10 mouse cellular contexts compared by ENCODE assay signal in the genomic region with DNA sequence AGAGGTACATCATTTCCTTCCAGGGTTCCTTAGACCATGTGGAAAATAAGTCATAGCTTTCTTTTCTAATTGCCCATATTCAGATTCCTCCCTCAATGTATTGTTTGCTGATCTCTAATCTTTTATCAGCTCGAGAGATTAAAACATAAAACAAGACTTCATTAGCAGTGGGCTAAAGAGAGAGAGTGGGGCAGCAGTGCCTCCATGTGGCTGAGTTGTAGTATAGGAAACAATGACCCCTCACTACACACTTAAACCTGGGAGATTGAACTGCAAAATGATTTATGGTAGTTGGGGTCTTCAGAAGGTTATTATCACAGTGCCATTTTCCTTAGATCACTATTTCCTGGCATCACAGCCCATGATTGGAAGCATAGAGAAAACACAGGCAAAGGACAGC. TPM values are rescaled to one million over a fixed set of nuclear protein-coding genes. Genes with fewer than 3 reads are reported as not detected.
DNase-seq lines count a peak whose midpoint lies in the region; ATAC-seq and TF ChIP-seq lines count a peak whose summit lies in the region.
"Had no signal": no experiment of that assay in that cellular context is flagged by ENCODE, and none has a peak within 500 bp of the region (broad histone marks: within the 10 kb centered on the region; RNA-seq: fewer than 3 reads in every experiment).

No protein-coding gene starts in this region.

- no peaks in the 10 kb centered on the region for H3K4me1 ChIP-seq in forebrain, postnatal 0 days (ENCODE audit: insufficient read depth)
- H3K4me1 ChIP-seq in forebrain, embryonic 13.5 days: no peaks in the 10 kb centered on the region
- no peaks in the 10 kb centered on the region for H3K4me1 ChIP-seq in midbrain, embryonic 14.5 days (ENCODE audit: control insufficient read depth, insufficient read depth, low read length)
- no peaks in the 10 kb centered on the region for H3K4me1 ChIP-seq in midbrain, embryonic 11.5 days (ENCODE audit: control insufficient read depth, insufficient read depth, low read length)
- no peaks in the 10 kb centered on the region for H3K4me1 ChIP-seq in cortical plate, adult 2 months (ENCODE audit: control insufficient read depth, insufficient read depth, low read length)

- no peaks in the 10 kb centered on the region for H3K9me3 ChIP-seq in forebrain, postnatal 0 days (ENCODE audit: low read length)
- no peaks in the 10 kb centered on the region for H3K9me3 ChIP-seq in forebrain, embryonic 13.5 days (replicated peaks)
- no peaks in the 10 kb centered on the region for H3K9me3 ChIP-seq in midbrain, embryonic 14.5 days (ENCODE audit: control insufficient read depth, low read length)
- no peaks in the 10 kb centered on the region for H3K9me3 ChIP-seq in midbrain, embryonic 11.5 days (ENCODE audit: control insufficient read depth, low read length)

- TF ChIP-seq CTCF in forebrain, postnatal 0 days (IDR thresholded peaks at IDR 0.05; ENCODE audit: low read depth): peak; percentile 76
- peak; percentile 75 for TF ChIP-seq CTCF in cortical plate, adult 2 months (IDR thresholded peaks at IDR 0.05; ENCODE audit: extremely low read depth, insufficient read depth, low read length)

- H3K4me3 ChIP-seq in forebrain, postnatal 0 days (ENCODE audit: low read depth, low read length): no peak overlapping the region
- H3K4me3 ChIP-seq in forebrain, embryonic 13.5 days: no peak overlapping the region
- no peak overlapping the region for H3K4me3 ChIP-seq in midbrain, embryonic 14.5 days (replicated peaks; ENCODE audit: low read depth, low read length)
- no peak overlapping the region for H3K4me3 ChIP-seq in midbrain, embryonic 11.5 days (ENCODE audit: low read depth, low read length)
- no peak overlapping the region for H3K4me3 ChIP-seq in cortical plate, adult 2 months (ENCODE audit: insufficient read depth, low read length)

- intact Hi-C loops in left cerebral cortex, postnatal 4 days (cut with DNase I): loop anchor here (5.0 kb wide), 1 partner anchor 292 kb away; the partner anchor contains the start of genes Dram1 and Gnptab

- H3K27me3 ChIP-seq in forebrain, postnatal 0 days (ENCODE audit: insufficient read depth, low read length): no peaks in the 10 kb centered on the region
- H3K27me3 ChIP-seq in forebrain, embryonic 13.5 days: no peaks in the 10 kb centered on the region
- no peaks in the 10 kb centered on the region for H3K27me3 ChIP-seq in midbrain, embryonic 14.5 days (ENCODE audit: control insufficient read depth, insufficient read depth, low read length)
- no peaks in the 10 kb centered on the region for H3K27me3 ChIP-seq in midbrain, embryonic 11.5 days (ENCODE audit: control insufficient read depth, insufficient read depth, low read length)

- H3K9ac ChIP-seq in forebrain, postnatal 0 days: no peak overlapping the region
- H3K9ac ChIP-seq in forebrain, embryonic 13.5 days: no peak overlapping the region
- no peak overlapping the region for H3K9ac ChIP-seq in midbrain, embryonic 14.5 days (replicated peaks; ENCODE audit: low read length)
- H3K9ac ChIP-seq in midbrain, embryonic 11.5 days (ENCODE audit: low read length): no peak overlapping the region
- H3K9ac ChIP-seq: liver, embryonic 14.5 days had no signal

- TF ChIP-seq POLR2A in cortical plate, adult 2 months (IDR thresholded peaks at IDR 0.05; ENCODE audit: extremely low read depth, insufficient read depth, low read length): no peak

- peak; percentile 34 for DNase-seq in forebrain, postnatal 0 days
- peak; percentile 37 for DNase-seq in midbrain, embryonic 14.5 days
- no peak for DNase-seq in midbrain, embryonic 11.5 days (ENCODE audit: low spot score, missing footprints)
- peak; percentile 41 for DNase-seq in left cerebral cortex, postnatal 4 days
- DNase-seq in thymus, postnatal 25 days: no peak
- DNase-seq in embryo, embryonic 10 days (ENCODE audit: low spot score): no peak

- no peak overlapping the region for H3K4me2 ChIP-seq in forebrain, postnatal 0 days (ENCODE audit: low read depth)
- no peak overlapping the region for H3K4me2 ChIP-seq in forebrain, embryonic 13.5 days
- H3K4me2 ChIP-seq in midbrain, embryonic 14.5 days (ENCODE audit: low read length): no peak overlapping the region
- H3K4me2 ChIP-seq in midbrain, embryonic 11.5 days: no peak overlapping the region

- no peak overlapping the region for H3K27ac ChIP-seq in forebrain, postnatal 0 days (ENCODE audit: low read depth, low read length)
- H3K27ac ChIP-seq in forebrain, embryonic 13.5 days: no peak overlapping the region
- H3K27ac ChIP-seq in midbrain, embryonic 14.5 days (replicated peaks; ENCODE audit: low read depth, low read length): no peak overlapping the region
- no peak overlapping the region for H3K27ac ChIP-seq in midbrain, embryonic 11.5 days (ENCODE audit: low read depth, low read length)
- no peak overlapping the region for H3K27ac ChIP-seq in cortical plate, adult 2 months (ENCODE audit: insufficient read depth, low read length)
- H3K27ac ChIP-seq: liver, embryonic 14.5 days had no signal

- WGBS in forebrain, postnatal 0 days: 23% methylated on average over 1 of the region's 1 CpGs
- 24% methylated on average over 1 of the region's 1 CpGs for WGBS in forebrain, embryonic 13.5 days
- 36% methylated on average over 1 of the region's 1 CpGs for WGBS in midbrain, embryonic 14.5 days
- 53% methylated on average over 1 of the region's 1 CpGs for WGBS in midbrain, embryonic 11.5 days

- peak; percentile 40; the same call in 1 of the 2 replicates for ATAC-seq in forebrain, postnatal 0 days
- ATAC-seq in forebrain, embryonic 13.5 days: no peak
- no peak for ATAC-seq in midbrain, embryonic 14.5 days (ENCODE audit: low FRiP score, low TSS enrichment)
- ATAC-seq in midbrain, embryonic 11.5 days (ENCODE audit: low FRiP score): no peak

- H3K36me3 ChIP-seq in forebrain, postnatal 0 days (ENCODE audit: insufficient read depth): no peaks in the 10 kb centered on the region
- no peaks in the 10 kb centered on the region for H3K36me3 ChIP-seq in forebrain, embryonic 13.5 days (ENCODE audit: poor library complexity, severe bottlenecking)
- no peaks in the 10 kb centered on the region for H3K36me3 ChIP-seq in midbrain, embryonic 14.5 days (ENCODE audit: control insufficient read depth, insufficient read depth, low read length)
- no peaks in the 10 kb centered on the region for H3K36me3 ChIP-seq in midbrain, embryonic 11.5 days (ENCODE audit: control insufficient read depth, insufficient read depth, low read length)

RNA-seq across cellular contexts. Expression of gene Spic, which starts 15.1 kb away (rescaled TPM):
- not detected in 2 replicates for total RNA-seq in forebrain, postnatal 0 days (2014; rRNA removed)
- polyA plus RNA-seq in forebrain, postnatal 0 days (2015; fragmentation: Nextera tagmentation; extraction: Ambion mirVana): not detected in 2 replicates
- polyA plus RNA-seq in forebrain, embryonic 13.5 days (2015; fragmentation: Nextera tagmentation; extraction: Ambion mirVana): not detected in 2 replicates
- polyA plus RNA-seq in midbrain, embryonic 14.5 days (2014; fragmentation: Nextera tagmentation; extraction: Ambion mirVana): not detected in 2 replicates
- not detected in 2 replicates for polyA plus RNA-seq in midbrain, embryonic 11.5 days (2014; fragmentation: Nextera tagmentation; extraction: Ambion mirVana)
- polyA plus RNA-seq in cortical plate, adult 2 months (2012; rRNA removed): not detected in 2 replicates
- not detected for total RNA-seq in left cerebral cortex, postnatal 4 days (2021)
- polyA plus RNA-seq: frontal cortex, adult 2 months had no signal

Comparison
In these comparisons a context has a peak if more than half of its experiments do, and no peak if none do; other contexts are left out.
1. DNase-seq: peak in forebrain, postnatal 0 days (single experiment), midbrain, embryonic 14.5 days (single experiment) and left cerebral cortex, postnatal 4 days (single experiment); none in midbrain, embryonic 11.5 days (single experiment), thymus, postnatal 25 days (single experiment) and embryo, embryonic 10 days (single experiment).